Mouse (Mus musculus): ENCODE data around the gene Slc5a2. TPM values are rescaled to one million over a fixed set of nuclear protein-coding genes. Genes with fewer than 3 reads are reported as not detected.

Gene Slc5a2
- total RNA-seq, 2 experiments from 2014 or later: 0.85 TPM; not detected in 1

DNA sequence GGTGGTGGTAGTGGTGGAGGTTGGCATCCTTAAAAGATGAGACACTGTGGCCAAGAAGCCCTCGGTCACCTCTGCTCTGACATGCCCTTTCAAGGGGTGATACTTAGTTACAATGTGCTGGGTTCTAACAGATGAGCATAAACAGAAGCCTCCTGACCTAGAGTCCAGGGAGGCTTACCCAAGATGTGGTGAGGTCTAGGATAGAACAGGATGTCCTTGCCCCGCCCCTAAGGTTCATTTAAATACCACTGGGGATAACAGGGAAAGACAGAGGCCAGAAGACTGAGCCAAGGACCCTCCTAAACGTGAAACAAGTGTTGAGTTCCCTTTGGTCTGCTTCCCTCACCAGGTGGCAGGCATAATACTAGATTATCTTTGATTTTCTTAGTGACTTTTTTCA lies 31.1 kb downstream of the Slc5a2 start:
- ATAC-seq (replicated peaks; ENCODE audit: low FRiP score, poor library complexity, severe bottlenecking): peak; percentile 41

DNA sequence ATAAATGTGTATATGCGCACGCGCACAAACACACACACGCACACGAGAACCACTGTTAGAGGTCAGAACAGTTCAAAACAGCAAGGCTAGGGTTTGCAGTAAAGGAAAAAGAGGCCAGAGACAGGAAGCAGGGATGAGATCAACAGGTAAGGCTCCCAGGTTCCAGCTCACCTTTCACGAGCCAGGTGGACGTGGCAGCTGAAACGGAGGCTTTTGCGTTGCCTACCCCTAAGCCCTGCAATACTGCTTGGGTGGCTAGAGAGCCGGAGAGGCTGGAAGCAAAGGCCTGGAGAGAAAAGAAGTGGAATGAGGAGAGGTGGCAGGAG lies 31.8 kb downstream of the Slc5a2 start:
- peak; percentile 33 for ATAC-seq (replicated peaks; ENCODE audit: low FRiP score, poor library complexity, severe bottlenecking)

DNA sequence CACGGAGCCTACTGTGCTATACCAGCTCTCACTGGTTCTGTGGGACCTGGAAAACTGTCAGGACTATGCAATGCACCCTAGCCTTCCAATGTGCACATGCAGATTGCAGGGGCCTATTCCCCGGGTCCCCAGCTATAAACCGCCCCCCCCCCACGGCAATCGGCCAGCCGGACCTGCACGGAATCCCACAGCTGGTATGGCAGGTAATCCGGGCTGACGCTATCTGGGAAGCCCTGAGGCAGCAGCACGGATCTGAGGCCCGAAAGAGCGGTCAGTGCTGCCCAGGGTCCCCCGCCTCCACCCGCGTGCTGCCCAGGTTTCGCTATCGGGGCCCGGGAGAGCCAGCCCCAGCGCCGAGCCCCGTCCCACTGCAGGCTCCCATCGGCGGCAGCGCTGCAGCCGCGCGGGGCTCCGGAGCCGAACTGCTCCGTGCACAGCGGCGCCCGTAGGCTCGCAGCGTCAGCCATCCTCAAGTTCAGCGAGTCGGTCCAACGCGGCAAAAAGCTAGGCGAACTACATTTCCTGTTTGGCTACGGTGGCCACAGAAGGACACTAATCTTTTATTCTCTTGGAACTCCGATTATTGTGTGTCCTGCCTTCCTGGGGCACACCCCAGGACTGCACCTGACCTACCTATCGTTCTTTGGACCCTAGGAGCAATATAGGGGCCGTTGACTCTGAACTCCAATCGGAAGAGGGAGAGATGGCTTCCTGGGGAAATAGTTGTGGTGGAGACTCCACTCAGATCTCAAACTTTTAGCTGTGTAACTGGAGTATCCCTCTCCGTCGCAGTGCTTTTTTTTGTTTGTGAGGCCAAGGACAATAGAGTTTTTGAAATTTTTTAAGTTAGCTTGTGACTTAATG lies 32.4 kb downstream of the Slc5a2 start, which contains the start of gene BC017158:
Gene BC017158, minus strand, starts transcription at position 554 of the 864 bp plus-strand sequence.
- peak; percentile 69 for ATAC-seq (replicated peaks; ENCODE audit: low FRiP score, poor library complexity, severe bottlenecking)

DNA sequence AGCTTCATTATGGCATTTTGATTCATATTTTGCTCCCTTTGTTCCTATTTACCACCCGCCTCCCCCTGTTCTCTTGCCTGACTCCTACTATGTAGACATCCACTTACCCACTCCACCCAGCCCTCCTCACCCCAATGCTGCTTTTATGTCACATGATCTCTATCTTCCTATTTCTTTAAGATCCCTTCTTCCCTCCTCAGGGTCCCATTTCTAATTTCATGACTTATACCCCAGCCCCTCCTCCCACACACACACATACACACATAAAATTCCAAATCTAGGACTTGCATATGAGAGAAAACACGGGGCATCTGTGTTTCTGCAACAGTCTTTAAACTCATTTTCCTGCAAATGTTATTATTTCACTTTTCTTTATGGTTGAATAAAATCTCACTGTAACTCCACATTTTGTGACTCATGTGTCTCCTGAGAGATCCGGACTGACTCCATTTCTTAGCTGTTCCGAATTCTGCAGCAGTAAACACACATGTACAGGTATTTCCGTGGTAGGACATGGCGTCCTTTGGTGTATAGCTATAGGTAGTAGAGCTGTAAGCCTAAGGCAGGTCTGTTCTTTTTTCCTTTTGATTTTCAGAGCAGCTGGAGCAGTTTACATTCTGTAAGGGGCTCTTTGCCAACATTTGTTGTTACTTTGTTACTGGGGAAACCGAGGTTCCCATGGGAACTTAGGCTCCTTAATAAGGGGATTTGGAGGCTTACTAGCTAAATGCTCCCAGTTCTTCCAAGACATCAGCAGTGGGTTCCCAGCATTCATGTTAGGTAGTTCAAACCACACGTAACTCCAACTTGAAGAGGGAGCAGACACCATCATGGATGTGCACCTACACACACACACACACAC lies 33.3 kb downstream of the Slc5a2 start:
- ATAC-seq (replicated peaks; ENCODE audit: low FRiP score, poor library complexity, severe bottlenecking): peak; percentile 43

DNA sequence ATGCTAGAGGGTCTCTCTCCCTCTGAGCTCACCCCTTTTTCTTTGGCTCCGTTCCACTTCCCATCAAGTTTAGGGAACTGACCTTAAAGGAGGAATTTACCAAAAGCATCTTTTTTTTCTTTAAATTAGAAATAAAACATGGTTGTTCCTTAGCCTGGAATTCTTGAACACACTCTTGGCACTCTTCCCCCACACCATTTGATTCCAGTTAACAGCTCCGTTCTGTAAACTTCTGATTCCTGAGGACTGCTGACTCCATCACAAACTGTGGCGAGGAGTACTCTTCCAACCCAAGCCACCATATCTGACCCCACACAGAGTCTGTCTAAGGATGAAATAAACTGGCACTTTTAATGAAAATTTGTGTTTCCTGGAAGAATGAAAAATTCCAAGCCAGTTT lies 35.5 kb downstream of the Slc5a2 start:
- ATAC-seq (replicated peaks; ENCODE audit: low FRiP score, poor library complexity, severe bottlenecking): no peak

DNA sequence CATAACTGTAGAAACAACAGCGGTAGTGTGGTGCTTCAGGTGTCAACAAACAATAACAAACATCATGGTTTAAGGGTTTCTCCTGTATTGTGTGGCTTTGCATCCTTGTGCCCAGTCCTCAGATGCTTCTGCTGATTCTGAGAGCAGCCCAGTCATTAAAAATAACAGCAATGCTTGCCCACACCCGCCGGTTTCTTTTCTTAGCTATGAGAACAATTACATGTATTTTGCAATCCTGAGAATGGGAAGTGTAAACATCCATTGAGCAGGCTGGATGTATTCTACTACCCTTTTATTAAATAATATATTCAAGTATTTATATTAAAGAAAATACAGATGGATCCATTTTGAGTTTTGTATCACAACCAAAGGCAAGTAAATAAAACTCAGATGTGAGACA lies 36.7 kb downstream of the Slc5a2 start:
- no peak for ATAC-seq (replicated peaks; ENCODE audit: low FRiP score, poor library complexity, severe bottlenecking)

DNA sequence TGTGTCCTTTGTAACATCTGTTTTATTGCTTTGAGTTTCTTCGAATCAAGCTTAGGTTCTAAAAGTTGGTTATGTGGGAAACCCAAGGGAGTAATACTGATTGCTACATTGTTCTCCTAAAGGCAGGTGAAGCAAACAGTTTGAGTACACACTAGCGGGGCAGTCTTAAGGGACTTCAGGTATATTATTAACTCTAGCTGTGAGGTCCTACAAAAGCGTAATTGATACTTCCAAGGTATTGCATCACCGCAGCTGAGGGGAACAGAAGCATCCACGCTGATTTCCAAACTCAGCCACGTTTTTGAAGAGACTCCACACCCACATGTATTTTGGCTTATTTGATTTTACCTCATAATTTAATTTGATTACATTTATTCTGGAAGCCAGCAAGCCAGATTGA lies 38.7 kb downstream of the Slc5a2 start:
- no peak for ATAC-seq (replicated peaks; ENCODE audit: low FRiP score, poor library complexity, severe bottlenecking)

DNA sequence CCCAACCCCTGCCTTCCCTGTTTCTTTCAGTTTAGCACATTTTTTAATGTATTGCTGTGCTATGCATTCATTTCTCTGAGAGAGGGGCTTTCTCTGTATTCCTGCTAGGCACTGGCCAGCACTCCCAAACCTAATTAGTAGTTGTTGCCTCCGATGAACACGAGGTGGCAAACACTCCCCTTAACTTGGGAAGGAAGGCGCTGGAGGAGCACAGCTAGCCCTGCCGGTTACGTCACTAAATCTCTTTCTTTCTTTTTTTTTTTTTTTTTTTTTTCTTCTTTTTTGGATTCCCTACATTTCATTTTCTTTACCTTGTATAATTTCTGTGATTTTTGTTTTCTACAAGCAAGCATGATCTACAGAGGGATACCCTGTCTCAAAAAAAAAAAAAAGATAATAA lies 39.5 kb downstream of the Slc5a2 start:
- peak; percentile 78 for ATAC-seq (replicated peaks; ENCODE audit: low FRiP score, poor library complexity, severe bottlenecking)

DNA sequence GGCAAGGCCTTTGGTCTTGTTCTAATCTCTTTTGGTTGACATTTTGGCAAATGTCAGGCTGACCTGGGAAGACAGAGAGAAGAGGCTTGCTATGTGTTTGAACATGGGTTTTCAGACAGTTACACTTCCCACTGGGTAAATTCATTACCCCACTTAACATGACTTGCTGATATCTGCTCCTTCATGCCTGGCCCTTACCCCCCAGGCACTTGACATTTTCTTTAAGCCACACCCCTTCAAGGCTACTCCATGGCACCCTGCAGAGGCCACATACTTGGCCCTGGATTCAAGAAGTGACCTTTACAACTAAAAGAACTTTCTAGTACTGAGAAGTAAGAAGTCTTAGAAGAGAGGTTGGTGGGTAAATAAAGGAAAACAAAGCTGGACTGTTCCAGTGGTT lies 42.4 kb downstream of the Slc5a2 start:
- ATAC-seq (replicated peaks; ENCODE audit: low FRiP score, poor library complexity, severe bottlenecking): no peak

DNA sequence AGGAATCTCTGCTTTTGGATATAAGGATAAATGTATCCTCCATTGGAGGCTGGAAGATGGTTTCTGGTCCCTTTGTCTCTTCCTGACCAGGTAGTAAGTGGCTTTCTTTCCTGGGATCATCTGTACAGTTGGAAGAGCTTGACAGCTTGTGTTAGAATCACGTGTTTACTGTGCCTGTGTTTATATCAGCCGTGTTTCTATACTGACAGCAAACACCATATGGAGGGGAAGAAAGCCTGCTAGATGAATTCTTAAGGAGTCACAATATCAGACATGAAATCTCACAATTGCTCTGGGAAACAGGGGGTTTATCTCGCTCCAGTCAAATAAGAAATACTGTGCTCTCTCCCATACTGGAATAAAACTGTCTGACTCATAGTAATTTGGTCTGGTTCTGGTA lies 43.8 kb downstream of the Slc5a2 start:
- no peak for ATAC-seq (replicated peaks; ENCODE audit: low FRiP score, poor library complexity, severe bottlenecking)

DNA sequence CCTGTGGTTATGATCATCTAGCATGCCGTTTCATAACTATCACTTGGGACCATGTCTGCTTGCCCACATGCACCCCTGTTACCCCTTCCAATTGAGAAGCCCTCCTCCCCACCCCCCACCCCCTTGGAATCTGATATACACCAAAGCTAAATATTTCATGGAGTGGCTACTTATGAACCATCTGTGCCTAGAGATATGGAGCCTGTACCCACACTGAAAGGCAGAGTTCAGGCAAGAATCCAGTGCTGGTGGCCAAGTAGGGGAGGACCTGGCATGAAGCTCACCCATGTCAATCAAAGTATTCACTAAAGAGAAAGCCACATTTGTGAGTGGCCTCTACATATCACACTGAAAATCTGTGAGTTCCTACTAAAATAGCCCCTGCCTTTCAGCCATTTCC lies 44.3 kb downstream of the Slc5a2 start:
- ATAC-seq (replicated peaks; ENCODE audit: low FRiP score, poor library complexity, severe bottlenecking): no peak

DNA sequence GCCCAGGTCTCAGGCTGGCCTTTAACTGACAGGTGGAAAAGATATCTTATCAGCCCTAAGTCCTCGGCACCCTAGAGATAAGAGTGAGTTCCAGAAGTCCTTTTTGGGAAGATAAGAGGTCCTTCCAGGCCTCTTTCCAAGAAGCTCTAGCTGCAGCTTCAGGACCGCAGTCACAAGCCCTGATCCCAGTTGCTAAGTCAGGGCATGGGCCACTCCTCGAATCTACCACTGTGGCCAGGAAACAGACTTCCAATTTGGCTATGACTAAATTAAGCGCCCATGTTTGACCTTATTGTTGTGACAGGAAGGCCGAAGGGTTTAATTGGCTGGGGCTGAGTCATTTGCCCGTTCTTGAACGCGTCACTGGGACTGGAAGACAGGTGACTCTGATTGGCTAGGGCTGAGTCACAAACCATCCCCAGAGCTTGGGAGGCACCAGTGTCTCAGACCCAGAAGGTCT lies 44.8 kb downstream of the Slc5a2 start:
- peak; percentile 72 for ATAC-seq (replicated peaks; ENCODE audit: low FRiP score, poor library complexity, severe bottlenecking)

DNA sequence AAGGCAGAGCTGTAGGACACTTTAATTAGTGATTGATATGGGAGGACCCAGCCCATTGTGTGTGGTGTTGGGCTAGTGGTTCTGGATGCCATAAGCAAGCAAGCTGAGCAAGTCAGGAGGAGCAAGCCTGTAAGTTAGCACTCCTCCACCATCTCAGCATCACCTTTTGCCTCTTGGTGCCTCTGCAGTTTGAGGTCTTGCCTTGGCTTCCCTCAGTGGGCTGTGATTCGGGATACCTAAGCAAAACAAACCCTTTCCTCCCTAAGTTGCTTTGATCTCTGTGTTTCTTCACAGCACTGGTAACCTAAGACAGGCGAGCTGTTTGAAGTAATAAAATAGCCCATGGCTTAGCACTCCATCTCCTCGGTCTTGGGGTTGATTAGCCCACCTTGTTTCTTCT lies 45.8 kb downstream of the Slc5a2 start:
- ATAC-seq (replicated peaks; ENCODE audit: low FRiP score, poor library complexity, severe bottlenecking): no peak

DNA sequence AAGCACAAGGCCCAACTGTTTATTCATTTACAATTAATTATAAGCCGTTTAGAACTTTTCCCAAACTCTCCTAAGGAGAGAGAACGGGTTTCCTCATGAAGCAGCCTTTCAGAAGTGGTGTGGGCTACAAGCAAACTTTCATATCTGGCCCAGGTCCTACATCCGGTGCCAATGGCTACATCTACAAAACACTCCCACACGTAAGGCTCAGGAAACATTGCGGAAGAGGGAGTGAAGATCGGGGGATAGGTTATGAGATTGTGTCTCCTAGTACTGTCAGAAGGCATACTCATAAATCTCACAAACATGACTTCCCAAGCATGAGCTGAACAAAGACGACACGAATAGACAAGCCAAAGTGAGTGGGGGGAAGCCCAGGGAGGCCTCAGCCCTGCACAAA lies 46.4 kb downstream of the Slc5a2 start:
- ATAC-seq (replicated peaks; ENCODE audit: low FRiP score, poor library complexity, severe bottlenecking): no peak

DNA sequence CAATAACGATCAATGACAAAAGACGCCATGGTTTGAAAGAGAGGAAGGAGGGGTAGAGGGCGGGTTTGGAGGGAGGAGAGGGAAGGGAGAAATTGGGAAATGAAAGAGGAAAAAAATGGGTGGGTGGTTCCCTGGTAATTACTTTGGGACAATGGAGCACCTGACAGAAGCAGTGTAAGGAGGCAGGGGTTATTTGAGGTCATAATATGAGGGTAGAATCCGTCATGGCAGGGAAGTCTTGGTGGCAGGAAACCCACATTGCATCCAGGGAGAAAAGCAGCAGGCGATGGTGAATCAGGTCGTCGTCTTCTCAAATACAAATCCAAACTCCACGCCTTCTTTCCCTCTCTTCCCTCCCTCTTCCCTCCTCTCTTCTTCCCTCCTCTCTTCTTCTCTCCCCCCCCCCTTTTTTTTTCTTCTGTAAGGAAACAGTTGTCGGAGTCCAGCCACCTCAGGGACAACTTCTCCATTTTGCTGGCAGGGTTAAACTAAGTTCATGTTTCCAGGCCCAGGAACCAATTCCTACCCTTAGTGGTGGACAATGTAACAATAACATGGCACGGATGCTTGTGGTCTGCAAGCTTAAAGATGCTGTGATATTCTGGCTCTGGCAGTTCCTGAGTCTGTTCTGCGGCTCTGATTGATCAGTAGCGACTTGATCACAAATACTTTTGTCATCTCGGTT lies 47.1 kb downstream of the Slc5a2 start:
- ATAC-seq (replicated peaks; ENCODE audit: low FRiP score, poor library complexity, severe bottlenecking): no peak

DNA sequence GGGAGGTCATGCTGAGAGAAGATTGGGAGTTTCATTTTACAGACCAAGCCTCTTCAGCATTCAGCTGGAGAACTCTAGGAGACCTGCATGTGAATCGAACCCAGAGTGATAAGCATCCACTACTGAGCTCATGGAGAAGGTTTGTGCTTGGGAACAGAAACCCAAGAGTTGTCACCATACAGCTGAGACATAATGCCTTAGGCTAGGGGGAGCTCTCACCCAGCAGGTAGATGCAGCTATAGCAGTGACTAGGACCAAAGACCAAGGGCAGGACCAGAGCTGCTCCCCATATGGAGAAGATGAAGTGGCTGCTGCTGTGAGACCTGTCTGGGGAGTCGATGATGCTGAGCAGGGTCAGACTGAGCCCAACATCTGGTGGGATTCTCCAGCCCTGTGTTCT lies 48.1 kb downstream of the Slc5a2 start:
- no peak for ATAC-seq (replicated peaks; ENCODE audit: low FRiP score, poor library complexity, severe bottlenecking)

DNA sequence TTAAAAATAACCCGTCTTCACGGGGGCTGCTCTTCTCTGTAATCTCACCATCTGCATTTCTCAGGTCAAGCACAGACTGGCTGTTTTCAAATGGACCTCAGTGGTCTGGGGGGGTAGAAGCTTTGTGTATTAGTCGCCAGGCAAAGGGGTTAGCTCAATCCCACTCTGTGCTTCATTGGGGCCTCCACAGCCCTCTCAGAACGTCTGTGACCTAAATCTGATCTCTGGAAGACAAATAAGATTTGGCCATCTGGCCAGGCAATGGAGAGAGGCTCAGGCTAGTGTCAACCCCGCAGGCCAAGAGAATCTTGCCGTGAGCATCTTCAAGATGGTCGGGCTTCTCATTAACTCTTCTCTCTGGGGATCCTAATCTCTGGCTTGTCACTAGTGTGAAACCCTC lies 49.0 kb downstream of the Slc5a2 start:
- ATAC-seq (replicated peaks; ENCODE audit: low FRiP score, poor library complexity, severe bottlenecking): no peak

DNA sequence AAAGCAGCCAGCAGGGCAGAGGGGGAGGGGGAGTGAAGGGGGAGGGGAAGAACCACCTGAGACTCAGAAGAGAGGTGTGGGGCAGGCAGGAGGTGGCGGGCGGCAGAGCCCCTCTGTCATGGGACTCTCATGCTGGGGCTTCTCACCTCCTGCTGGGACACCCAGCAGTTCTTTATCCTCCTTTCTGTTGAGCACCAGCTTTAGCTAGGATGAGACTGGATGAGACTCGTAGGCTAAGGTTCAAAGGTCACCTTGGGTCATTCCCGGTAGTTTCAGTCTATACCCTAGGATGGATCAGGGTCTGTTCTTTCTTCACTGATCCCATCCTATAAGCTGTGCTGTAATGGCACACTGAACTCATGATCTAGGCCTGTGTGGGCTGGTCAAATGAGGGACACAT lies 51.6 kb downstream of the Slc5a2 start:
- no peak for ATAC-seq (replicated peaks; ENCODE audit: low FRiP score, poor library complexity, severe bottlenecking)

DNA sequence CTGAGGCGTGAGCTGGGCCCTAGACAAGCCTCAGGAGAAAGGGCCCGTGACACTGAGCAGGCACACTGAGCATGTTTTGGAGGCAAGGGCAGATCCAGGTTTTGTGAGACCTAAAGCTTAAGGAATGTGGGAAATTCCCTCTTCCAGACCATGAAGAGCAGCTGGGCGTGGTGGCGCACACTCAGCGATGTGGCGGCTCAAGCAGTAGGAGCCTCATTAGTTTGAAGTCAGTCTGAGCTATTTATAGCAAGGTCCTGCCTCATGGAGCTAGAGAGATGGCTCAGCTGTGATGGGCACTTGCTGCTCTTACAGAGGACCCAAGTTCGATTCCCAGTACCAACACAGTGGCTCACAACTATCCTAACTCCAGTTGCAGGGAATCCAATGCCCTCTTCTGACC lies 53.7 kb downstream of the Slc5a2 start:
- ATAC-seq (replicated peaks; ENCODE audit: low FRiP score, poor library complexity, severe bottlenecking): no peak

DNA sequence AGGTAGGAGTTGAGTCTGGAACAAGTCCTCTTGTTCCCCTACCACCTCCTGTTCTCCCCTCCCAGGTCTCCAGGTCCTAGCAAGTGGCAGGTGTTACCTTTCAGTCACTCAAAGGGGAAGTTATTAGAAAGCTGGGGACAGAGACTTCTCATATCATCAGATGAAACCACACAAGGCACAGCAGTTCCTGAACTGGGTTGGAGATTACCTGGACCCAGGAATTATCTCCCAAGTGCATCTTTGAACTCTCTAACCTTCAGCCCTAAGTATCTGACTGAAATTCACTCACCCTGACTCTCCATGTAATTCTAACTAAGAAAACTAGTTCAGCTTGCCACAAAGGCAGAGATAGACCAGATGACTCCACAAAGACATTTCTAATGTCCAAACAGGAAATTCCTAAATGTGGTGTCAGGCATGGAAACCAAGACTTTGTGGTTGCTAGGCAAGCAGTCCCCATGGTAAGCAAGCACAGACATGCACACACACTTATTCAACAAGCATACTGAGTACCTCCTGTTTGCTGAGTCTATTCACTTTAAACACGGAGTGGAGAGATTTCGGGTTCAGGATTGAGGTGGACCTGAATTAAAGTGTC lies 54.9 kb downstream of the Slc5a2 start:
- no peak for ATAC-seq (replicated peaks; ENCODE audit: low FRiP score, poor library complexity, severe bottlenecking)

Measured in erythroblast, adult 5-6 weeks (primary cell).